Mouse (Mus musculus) hindbrain, embryonic 14.5 days (tissue): ENCODE data around the gene Timm13. TPM values are rescaled to one million over a fixed set of nuclear protein-coding genes. Genes with fewer than 3 reads are reported as not detected.
A peak's percentile ranks its signal among the peaks of the same experiment; 100 is the strongest.

ENCODE experiments used
- ATAC-seq: fragments of 200-750 bp; cut with Nextera tagmentation; 2 replicates; pipeline ENCODE4 v1.8.0; 2017; ENCODE audit warnings: moderate number of reproducible peaks, mild to moderate bottlenecking, moderate TSS enrichment, moderate library complexity; ENCODE audit not compliant: low FRiP score
- DNase-seq: peaks from one replicate; pipeline ENCODE4 v3.0.0-alpha.2; 2015; ENCODE audit warnings: low spot score
- H3K27ac ChIP-seq: fragments of 300-500 bp; sonication (generic); 2 replicates; pipeline ENCODE4 v1.5.1; 2014; ENCODE audit warnings: mild to moderate bottlenecking, moderate library complexity
- H3K27me3 ChIP-seq: fragments of 300-500 bp; sonication (generic); 2 replicates; pipeline ENCODE4 v1.6.1; 2014; ENCODE audit warnings: mild to moderate bottlenecking, low read length, mixed read lengths; ENCODE audit not compliant: control insufficient read depth, insufficient read depth
- H3K36me3 ChIP-seq: fragments of 300-500 bp; sonication (generic); replicated peaks from 2 replicates; pipeline ENCODE4 v1.6.1; 2014; ENCODE audit not compliant: control insufficient read depth, insufficient read depth
- H3K4me1 ChIP-seq: fragments of 300-500 bp; sonication (generic); replicated peaks from 2 replicates; pipeline ENCODE4 v1.6.1; 2014; ENCODE audit warnings: antibody characterized with exemption, low read length, mixed read lengths; ENCODE audit not compliant: control insufficient read depth, insufficient read depth
- H3K4me2 ChIP-seq: fragments of 300-500 bp; sonication (generic); replicated peaks from 2 replicates; pipeline ENCODE4 v1.6.1; 2014; ENCODE audit warnings: mild to moderate bottlenecking, moderate library complexity
- H3K4me3 ChIP-seq: fragments of 300-500 bp; sonication (generic); replicated peaks from 2 replicates; pipeline ENCODE4 v1.5.1; 2014; ENCODE audit warnings: mild to moderate bottlenecking, low read length
- H3K9ac ChIP-seq: fragments of 300-500 bp; sonication (generic); 2 replicates; pipeline ENCODE4 v1.6.1; 2014
- H3K9me3 ChIP-seq: fragments of 300-500 bp; sonication (generic); 2 replicates; pipeline ENCODE4 v1.6.1; 2016; ENCODE audit warnings: low read length; ENCODE audit not compliant: control insufficient read depth
- WGBS: fragments of 180-500 bp; shearing (Covaris S2); extraction: QIAGEN DNeasy Blood & Tissue Kit; methylation state at CpG from one replicate; pipeline ENCODE4 v1.1.7; 2014; 5-methylcytosine and 5-hydroxymethylcytosine counted together
- polyA plus RNA-seq: library from polyadenylated mRNA; unstranded; fragments of >200 nt; fragmentation: Nextera tagmentation; extraction: Ambion mirVana; gene quantifications from 2 replicates; pipeline ENCODE4 v1.2.1, GENCODE M21; 2014

Gene Timm13
- polyA plus RNA-seq, 1 experiment from 2014 or later = 351 TPM

GRCm38 (mm10) chr10:80911891-80912290, 11.1 kb upstream of the Timm13 start:
- Histone ChIP-seq H3K9ac (no peak overlapping the region), H3K27ac (no peak overlapping the region), H3K9me3 (no peaks in the 10 kb centered on the region), H3K4me1 (peaks cover 11% of the 10 kb centered on the region), H3K27me3 (no peaks in the 10 kb centered on the region), H3K36me3 (peaks cover 70% of the 10 kb centered on the region), H3K4me2 (no peak overlapping the region), H3K4me3 (no peak overlapping the region)
- ATAC-seq (no peak), DNase-seq (no peak)

- WGBS = 95% methylated on average over 4 of the region's 4 CpGs
- peaks cover 73% of the 10 kb centered on the region for H3K36me3 ChIP-seq
Measured at GRCm38 (mm10) chr10:80911354-80911753, 10.6 kb upstream of the Timm13 start.

GRCm38 (mm10) chr10:80909375-80910162, 8.8 kb upstream of the Timm13 start:
- Histone ChIP-seq H3K9ac (no peak overlapping the region), H3K4me3 (no peak overlapping the region), H3K4me2 (no peak overlapping the region), H3K27me3 (no peaks in the 10 kb centered on the region), H3K27ac (no peak overlapping the region), H3K36me3 (peaks cover 79% of the 10 kb centered on the region), H3K9me3 (no peaks in the 10 kb centered on the region), H3K4me1 (no peaks in the 10 kb centered on the region)
- 95% methylated on average over 22 of the region's 22 CpGs for WGBS
- DNase-seq = no peak
- ATAC-seq = no peak

More at GRCm38 (mm10) chr10:80911354-80911753, 10.6 kb upstream of the Timm13 start:
- Histone ChIP-seq H3K4me1 (peaks cover 6% of the 10 kb centered on the region), H3K9ac (no peak overlapping the region), H3K4me3 (no peak overlapping the region), H3K27me3 (no peaks in the 10 kb centered on the region), H3K4me2 (no peak overlapping the region), H3K27ac (no peak overlapping the region), H3K9me3 (no peaks in the 10 kb centered on the region)
- DNase-seq (no peak), ATAC-seq (peak; percentile 10; the same call in 1 of the 2 replicates)

- DNase-seq (no peak), ATAC-seq (no peak)
- Histone ChIP-seq H3K4me2 (no peak overlapping the region), H3K4me1 (peaks cover 2% of the 10 kb centered on the region), H3K9me3 (no peaks in the 10 kb centered on the region), H3K9ac (no peak overlapping the region), H3K4me3 (no peak overlapping the region), H3K36me3 (peaks cover 78% of the 10 kb centered on the region), H3K27me3 (no peaks in the 10 kb centered on the region), H3K27ac (no peak overlapping the region)
- 96% methylated on average over 11 of the region's 11 CpGs for WGBS
Measured at GRCm38 (mm10) chr10:80904709-80905108, 3.9 kb upstream of the Timm13 start.

- DNase-seq (no peak), ATAC-seq (no peak)
- 87% methylated on average over 28 of the region's 28 CpGs for WGBS
- no peak overlapping the region for H3K4me2 ChIP-seq
- H3K9me3 ChIP-seq = no peaks in the 10 kb centered on the region
- peaks cover 8% of the 10 kb centered on the region for H3K4me1 ChIP-seq
- H3K4me3 ChIP-seq = no peak overlapping the region
- peaks cover 75% of the 10 kb centered on the region for H3K36me3 ChIP-seq
- H3K27me3 ChIP-seq = no peaks in the 10 kb centered on the region
- H3K27ac ChIP-seq = no peak overlapping the region
- H3K9ac ChIP-seq = no peak overlapping the region
Measured at GRCm38 (mm10) chr10:80904004-80904693, 3.4 kb upstream of the Timm13 start.

- peaks cover 76% of the 10 kb centered on the region for H3K36me3 ChIP-seq
- DNase-seq (no peak), ATAC-seq (no peak)
- H3K27ac ChIP-seq = no peak overlapping the region
- no peaks in the 10 kb centered on the region for H3K9me3 ChIP-seq
- H3K4me3 ChIP-seq = no peak overlapping the region
- H3K9ac ChIP-seq = no peak overlapping the region
- peaks cover 13% of the 10 kb centered on the region for H3K4me1 ChIP-seq
- H3K4me2 ChIP-seq = no peak overlapping the region
- WGBS = 95% methylated on average over 10 of the region's 10 CpGs
- H3K27me3 ChIP-seq = no peaks in the 10 kb centered on the region
Measured at GRCm38 (mm10) chr10:80903282-80903681, 2.5 kb upstream of the Timm13 start.

- H3K9ac ChIP-seq = no peak overlapping the region
- no peak overlapping the region for H3K4me3 ChIP-seq
- no peak for ATAC-seq
- no peaks in the 10 kb centered on the region for H3K9me3 ChIP-seq
- 93% methylated on average over 9 of the region's 9 CpGs for WGBS
- DNase-seq = no peak
- no peak overlapping the region for H3K27ac ChIP-seq
- peaks cover 13% of the 10 kb centered on the region for H3K4me1 ChIP-seq
- H3K36me3 ChIP-seq = peaks cover 74% of the 10 kb centered on the region
- no peak overlapping the region for H3K4me2 ChIP-seq
- no peaks in the 10 kb centered on the region for H3K27me3 ChIP-seq
Measured at GRCm38 (mm10) chr10:80902273-80902940, 1.6 kb upstream of the Timm13 start.

- Histone ChIP-seq H3K4me1 (peaks cover 13% of the 10 kb centered on the region), H3K36me3 (peaks cover 70% of the 10 kb centered on the region), H3K9ac (peak overlapping the region; percentile 33; the same call in 1 of the 2 replicates), H3K4me2 (peak overlapping the region; percentile 39), H3K9me3 (no peaks in the 10 kb centered on the region), H3K27me3 (no peaks in the 10 kb centered on the region), H3K4me3 (peak overlapping the region; percentile 79; the same call in 1 of the 2 replicates), H3K27ac (peak overlapping the region; percentile 43; the same call in 1 of the 2 replicates)
- no peak for DNase-seq
- no peak for ATAC-seq
- whole genome bisulfite sequencing = 90% methylated on average over 19 of the region's 19 CpGs
Measured at GRCm38 (mm10) chr10:80901409-80902272, 872 bp upstream of the Timm13 start.
